Mouse (Mus musculus) R1 (cell line): Measurements from ENCODE around the gene Kalrn.
A peak's percentile ranks its signal among the peaks of the same experiment; 100 is the strongest.

Experiments used
- DNase-seq: peaks from one replicate; pipeline ENCODE4 v3.0.0-alpha.2; 2018; ENCODE audit warnings: low read depth, low spot score

The Kalrn gene

GRCm38 (mm10) chr16:34352747-34353146 lies 220.6 kb downstream of the Kalrn start:
- no peak for DNase-seq

GRCm38 (mm10) chr16:34351575-34352150 lies 221.7 kb downstream of the Kalrn start:
- DNase-seq = no peak

- no peak for DNase-seq
These were observed 225.8 kb downstream of the Kalrn start for GRCm38 (mm10) chr16:34347574-34347973.

GRCm38 (mm10) chr16:34344895-34345876 lies 228.1 kb downstream of the Kalrn start:
- DNase-seq = no peak

GRCm38 (mm10) chr16:34343968-34344367 lies 229.4 kb downstream of the Kalrn start:
- DNase-seq = no peak

- no peak for DNase-seq
These were observed 230.2 kb downstream of the Kalrn start for GRCm38 (mm10) chr16:34343161-34343560.

- DNase-seq = no peak
These were observed 230.8 kb downstream of the Kalrn start for GRCm38 (mm10) chr16:34342369-34343160.

- no peak for DNase-seq
These were observed 238.4 kb downstream of the Kalrn start for GRCm38 (mm10) chr16:34334919-34335318.

- DNase-seq = no peak
These were observed 241.7 kb downstream of the Kalrn start for GRCm38 (mm10) chr16:34331630-34332029.

GRCm38 (mm10) chr16:34329876-34330275 lies 243.5 kb downstream of the Kalrn start:
- no peak for DNase-seq

GRCm38 (mm10) chr16:34329431-34329873 lies 243.9 kb downstream of the Kalrn start:
- no peak for DNase-seq

- no peak for DNase-seq
These were observed 245.4 kb downstream of the Kalrn start for GRCm38 (mm10) chr16:34327890-34328289.

- DNase-seq = no peak
These were observed 247.5 kb downstream of the Kalrn start for GRCm38 (mm10) chr16:34325869-34326268.

GRCm38 (mm10) chr16:34325161-34325560 lies 248.2 kb downstream of the Kalrn start:
- no peak for DNase-seq

- DNase-seq = no peak
These were observed 248.6 kb downstream of the Kalrn start for GRCm38 (mm10) chr16:34324735-34325134.

- DNase-seq = no peak
These were observed 249.8 kb downstream of the Kalrn start for GRCm38 (mm10) chr16:34323496-34323895.

GRCm38 (mm10) chr16:34322546-34322945 lies 250.8 kb downstream of the Kalrn start:
- DNase-seq = peak; percentile 57

GRCm38 (mm10) chr16:34321066-34321790 lies 252.1 kb downstream of the Kalrn start:
- DNase-seq = no peak

GRCm38 (mm10) chr16:34320023-34320800 lies 253.1 kb downstream of the Kalrn start:
- DNase-seq = no peak

- DNase-seq = no peak
These were observed 256.2 kb downstream of the Kalrn start for GRCm38 (mm10) chr16:34317110-34317509.
